Mouse (Mus musculus) neural tube, embryonic 13.5 days (tissue): ENCODE measurements at regions not wholly inside any gene's neighbourhood (a gene's known extent, or its start where the extent isn't known, plus 50 kb on each side); places are given as distances from the start of the nearest gene placed in this dataset.

Experiments
- ATAC-seq: fragments of 200-750 bp; cut with Nextera tagmentation; 2 replicates; pipeline ENCODE4 v1.8.0; 2017; ENCODE audit warnings: low read depth, mild to moderate bottlenecking, moderate TSS enrichment, moderate library complexity
- H3K27ac ChIP-seq: fragments of 300-500 bp; sonication (generic); replicated peaks from 2 replicates; pipeline ENCODE4 v1.5.1; 2015; ENCODE audit warnings: moderate library complexity, mild to moderate bottlenecking, inconsistent platforms
- H3K27me3 ChIP-seq: fragments of 300-500 bp; sonication (generic); 2 replicates; pipeline ENCODE4 v1.6.1; 2015; ENCODE audit warnings: mild to moderate bottlenecking, inconsistent platforms
- H3K36me3 ChIP-seq: fragments of 300-500 bp; sonication (generic); 2 replicates; pipeline ENCODE4 v1.6.1; 2015; ENCODE audit warnings: mild to moderate bottlenecking, inconsistent platforms
- H3K4me1 ChIP-seq: fragments of 300-500 bp; sonication (generic); replicated peaks from 2 replicates; pipeline ENCODE4 v1.6.1; 2015; ENCODE audit warnings: inconsistent platforms
- H3K4me2 ChIP-seq: fragments of 300-500 bp; sonication (generic); 2 replicates; pipeline ENCODE4 v1.6.1; 2015; ENCODE audit warnings: inconsistent platforms, mild to moderate bottlenecking, moderate library complexity
- H3K4me3 ChIP-seq: fragments of 300-500 bp; sonication (generic); 2 replicates; pipeline ENCODE4 v1.5.1; 2015; ENCODE audit warnings: mild to moderate bottlenecking, inconsistent platforms
- H3K9ac ChIP-seq: fragments of 300-500 bp; sonication (generic); 2 replicates; pipeline ENCODE4 v1.6.1; 2015; ENCODE audit warnings: moderate library complexity, mild to moderate bottlenecking, inconsistent platforms
- H3K9me3 ChIP-seq: fragments of 300-500 bp; sonication (generic); 2 replicates; pipeline ENCODE4 v1.6.1; 2016; ENCODE audit warnings: inconsistent platforms
- WGBS: fragments of 180-500 bp; shearing (Covaris S2); methylation state at CpG from one replicate; pipeline ENCODE4 v1.1.7; 2015; 5-methylcytosine and 5-hydroxymethylcytosine counted together

DNA sequence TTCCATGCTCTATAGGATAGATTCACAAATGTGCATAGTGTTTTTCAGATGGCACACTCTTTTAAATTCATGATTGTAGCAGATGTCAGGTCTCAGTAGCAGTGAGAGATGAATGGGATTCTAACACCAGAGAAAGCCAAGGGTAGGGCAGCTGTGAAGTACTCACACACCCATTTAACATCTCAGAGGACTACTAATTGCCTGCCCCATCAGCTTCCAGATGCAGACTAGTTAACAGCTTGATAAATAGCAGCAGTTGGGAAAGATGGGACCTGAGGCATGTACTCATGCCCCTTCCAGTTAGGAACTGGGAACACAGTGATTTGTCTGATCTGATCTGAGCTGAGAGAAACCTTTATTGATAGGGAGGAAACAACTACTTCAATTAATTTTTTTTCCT is 737.0 kb downstream of the Nxph1 start:
- no peak overlapping the region for H3K9ac ChIP-seq
- no peak overlapping the region for H3K4me3 ChIP-seq
- H3K4me2 ChIP-seq: no peak overlapping the region
- peak; percentile 65; the same call in 1 of the 2 replicates for ATAC-seq
- no peaks in the 10 kb centered on the region for H3K4me1 ChIP-seq
- H3K36me3 ChIP-seq: no peaks in the 10 kb centered on the region
- no peaks in the 10 kb centered on the region for H3K9me3 ChIP-seq
- H3K27ac ChIP-seq: no peak overlapping the region
- no peaks in the 10 kb centered on the region for H3K27me3 ChIP-seq

DNA sequence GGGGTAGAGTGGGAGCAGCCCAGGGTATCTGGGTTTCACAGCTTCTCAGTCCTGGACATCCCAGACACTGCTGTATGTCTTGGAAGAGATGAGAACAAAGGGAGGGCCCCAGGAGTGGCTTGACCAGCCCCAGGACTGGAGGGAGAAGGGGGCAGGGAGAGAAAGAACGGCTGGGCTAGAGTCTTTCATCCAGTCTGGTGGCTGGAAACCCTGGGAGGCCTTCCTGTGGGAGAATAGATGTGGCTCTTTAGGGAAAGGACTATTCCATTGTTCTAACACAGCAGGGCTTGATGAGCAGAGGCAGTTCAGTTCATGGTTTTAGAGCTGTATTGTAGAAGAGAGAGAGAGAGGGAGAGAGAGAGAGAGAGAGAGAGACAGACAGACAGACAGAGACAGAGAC is 745.5 kb downstream of the Nxph1 start:
- Histone ChIP-seq H3K9me3 (no peaks in the 10 kb centered on the region), H3K4me1 (no peaks in the 10 kb centered on the region), H3K27ac (no peak overlapping the region), H3K9ac (no peak overlapping the region), H3K4me2 (no peak overlapping the region), H3K36me3 (no peaks in the 10 kb centered on the region), H3K27me3 (no peaks in the 10 kb centered on the region), H3K4me3 (no peak overlapping the region)
- ATAC-seq: no peak
- WGBS: 0% methylated on average over 1 of the region's 1 CpGs

DNA sequence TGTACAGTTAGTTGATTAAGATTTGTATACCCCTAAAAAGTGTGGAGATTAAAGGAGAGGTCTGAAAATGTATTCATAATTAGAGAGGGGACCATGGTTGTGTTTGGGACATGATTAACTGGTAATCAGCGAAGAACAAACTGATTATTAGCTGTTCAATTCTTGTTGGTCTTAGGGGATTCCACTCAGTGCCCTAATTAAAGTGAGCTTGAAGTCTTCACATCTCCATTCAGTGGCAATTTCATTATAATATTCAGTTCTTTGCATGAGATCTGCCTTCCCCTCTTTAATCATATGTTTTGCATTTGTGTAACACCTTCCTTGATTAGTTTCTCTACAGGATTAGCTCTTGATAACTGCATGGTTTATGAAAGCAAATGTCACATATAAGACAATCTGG is 749.5 kb downstream of the Nxph1 start:
- Histone ChIP-seq H3K36me3 (no peaks in the 10 kb centered on the region), H3K27me3 (no peaks in the 10 kb centered on the region), H3K4me3 (no peak overlapping the region), H3K4me2 (no peak overlapping the region), H3K9ac (no peak overlapping the region), H3K27ac (no peak overlapping the region), H3K4me1 (no peaks in the 10 kb centered on the region), H3K9me3 (no peaks in the 10 kb centered on the region)
- ATAC-seq: peak; percentile 40; the same call in 1 of the 2 replicates
- 57% methylated on average over 1 of the region's 1 CpGs for WGBS

DNA sequence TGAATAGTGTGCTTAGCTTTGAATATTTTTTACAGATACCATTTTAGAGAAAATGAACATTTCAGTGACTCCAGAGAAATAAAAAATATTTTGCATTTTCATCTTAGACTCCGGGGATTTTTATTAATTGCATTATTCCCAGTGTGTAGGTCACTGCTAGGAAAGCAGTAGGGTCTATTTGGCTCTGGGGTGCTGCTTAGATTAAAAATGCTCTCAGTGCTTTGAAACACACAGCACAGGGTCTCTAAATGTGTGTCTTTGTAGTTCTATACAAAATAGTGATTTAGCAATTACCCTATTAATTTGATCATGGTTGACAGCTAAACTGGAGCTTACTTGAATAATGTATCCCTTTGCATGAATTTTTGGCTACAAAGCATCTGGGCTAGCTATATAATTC is 750.0 kb downstream of the Nxph1 start:
- ATAC-seq: no peak
- Histone ChIP-seq H3K4me2 (no peak overlapping the region), H3K4me1 (no peaks in the 10 kb centered on the region), H3K9me3 (no peaks in the 10 kb centered on the region), H3K4me3 (no peak overlapping the region), H3K36me3 (no peaks in the 10 kb centered on the region), H3K27ac (0 out of 2 replicates have a peak overlapping the region, but pooled peaks have one; percentile 28), H3K27me3 (no peaks in the 10 kb centered on the region), H3K9ac (no peak overlapping the region)
- 73% methylated on average over 1 of the region's 1 CpGs for WGBS
